Mouse (Mus musculus) thymus, adult 2 months (tissue): ENCODE measurements around the gene Pgm2.

Source experiments
- CTCF ChIP-seq: fragments of 200-500 bp; IDR thresholded peaks from 2 replicates; pipeline ENCODE4 v1.5.1; 2012; ENCODE audit warnings: mild to moderate bottlenecking, control low read depth, low read length, moderate library complexity, borderline replicate concordance; ENCODE audit not compliant: control insufficient read depth, poor library complexity, insufficient read depth; ENCODE audit errors: extremely low read depth
- POLR2A ChIP-seq: fragments of 200-500 bp; IDR thresholded peaks from 2 replicates; pipeline ENCODE4 v1.6.1; 2012; ENCODE audit warnings: mild to moderate bottlenecking, low read length, control low read depth, moderate library complexity; ENCODE audit not compliant: control insufficient read depth, poor library complexity, insufficient read depth; ENCODE audit errors: extremely low read depth

- TF ChIP-seq POLR2A = no peak
- no peak for TF ChIP-seq CTCF
Measured at GRCm38 (mm10) chr5:64049256-64049655, 43.5 kb upstream of the Pgm2 start.
